Mouse (Mus musculus) heart, embryonic 10.5 days (tissue): ENCODE measurements around the gene Nat10. TPM values are rescaled to one million over a fixed set of nuclear protein-coding genes. Genes with fewer than 3 reads are reported as not detected.

Experiments used
- DNase-seq: peaks from one replicate; pipeline ENCODE4 v3.0.0-alpha.2; 2017; ENCODE audit warnings: low spot score
- H3K27ac ChIP-seq: fragments of 300-500 bp; sonication (generic); 2 replicates; pipeline ENCODE4 v1.5.1; 2016; ENCODE audit warnings: mild to moderate bottlenecking
- H3K27me3 ChIP-seq: fragments of 300-500 bp; sonication (generic); 2 replicates; pipeline ENCODE4 v1.6.1; 2016; ENCODE audit warnings: mild to moderate bottlenecking; ENCODE audit not compliant: poor library complexity, insufficient read depth, severe bottlenecking
- H3K36me3 ChIP-seq: fragments of 300-500 bp; sonication (generic); 2 replicates; pipeline ENCODE4 v1.6.1; 2016; ENCODE audit warnings: mild to moderate bottlenecking, moderate library complexity
- H3K4me1 ChIP-seq: fragments of 300-500 bp; sonication (generic); 2 replicates; pipeline ENCODE4 v1.6.1; 2016; ENCODE audit warnings: mild to moderate bottlenecking
- H3K4me3 ChIP-seq: fragments of 300-500 bp; sonication (generic); 2 replicates; pipeline ENCODE4 v1.5.1; 2016; ENCODE audit warnings: mild to moderate bottlenecking, moderate library complexity
- H3K9me3 ChIP-seq: fragments of 300-500 bp; sonication (generic); 2 replicates; pipeline ENCODE4 v1.6.1; 2016; ENCODE audit warnings: mild to moderate bottlenecking, moderate library complexity
- WGBS: fragments of 180-500 bp; shearing (Covaris S2); methylation state at CpG from one replicate; pipeline ENCODE4 v1.1.7; 2016; 5-methylcytosine and 5-hydroxymethylcytosine counted together
- polyA plus RNA-seq: library from polyadenylated mRNA; unstranded; fragments of >200 nt; fragmentation: Nextera tagmentation; extraction: Ambion mirVana; gene quantifications from 2 replicates; pipeline ENCODE4 v1.2.1, GENCODE M21; 2016

Nat10 gene
- polyA plus RNA-seq, 1 experiment from 2014 or later, result 32.2 TPM

GRCm38 (mm10) chr2:103682927-103683442 is 78.1 kb downstream of the Nat10 start:
- Histone ChIP-seq H3K36me3 (peaks cover 32% of the 10 kb centered on the region), H3K4me3 (no peak overlapping the region), H3K9me3 (no peaks in the 10 kb centered on the region), H3K27ac (peak overlapping the region; percentile 31), H3K4me1 (peaks cover 37% of the 10 kb centered on the region), H3K27me3 (no peaks in the 10 kb centered on the region)
- WGBS, result 88% methylated on average over 9 of the region's 9 CpGs
- no peak for DNase-seq

- no peak overlapping the region for H3K4me3 ChIP-seq
- peak overlapping the region; percentile 31 for H3K27ac ChIP-seq
- H3K27me3 ChIP-seq, result no peaks in the 10 kb centered on the region
- DNase-seq, result no peak
- WGBS, result 78% methylated on average over 9 of the region's 9 CpGs
- H3K36me3 ChIP-seq, result peaks cover 32% of the 10 kb centered on the region
- no peaks in the 10 kb centered on the region for H3K9me3 ChIP-seq
- peaks cover 43% of the 10 kb centered on the region for H3K4me1 ChIP-seq
Measured at GRCm38 (mm10) chr2:103682261-103682722, 78.8 kb downstream of the Nat10 start.

- H3K4me1 ChIP-seq, result peaks cover 45% of the 10 kb centered on the region
- no peak overlapping the region for H3K27ac ChIP-seq
- H3K4me3 ChIP-seq, result no peak overlapping the region
- no peak for DNase-seq
- no peaks in the 10 kb centered on the region for H3K27me3 ChIP-seq
- H3K9me3 ChIP-seq, result no peaks in the 10 kb centered on the region
- 89% methylated on average over 5 of the region's 5 CpGs for WGBS
- H3K36me3 ChIP-seq, result peaks cover 29% of the 10 kb centered on the region
Measured at GRCm38 (mm10) chr2:103681149-103681548, 79.9 kb downstream of the Nat10 start.

GRCm38 (mm10) chr2:103680364-103681110 is 80.5 kb downstream of the Nat10 start:
- 81% methylated on average over 9 of the region's 9 CpGs for WGBS
- Histone ChIP-seq H3K4me3 (no peak overlapping the region), H3K27me3 (no peaks in the 10 kb centered on the region), H3K27ac (no peak overlapping the region), H3K4me1 (peaks cover 45% of the 10 kb centered on the region), H3K9me3 (no peaks in the 10 kb centered on the region), H3K36me3 (peaks cover 29% of the 10 kb centered on the region)
- no peak for DNase-seq

GRCm38 (mm10) chr2:103678433-103678832 is 82.6 kb downstream of the Nat10 start:
- H3K4me3 ChIP-seq, result no peak overlapping the region
- no peaks in the 10 kb centered on the region for H3K27me3 ChIP-seq
- H3K27ac ChIP-seq, result no peak overlapping the region
- peaks cover 17% of the 10 kb centered on the region for H3K36me3 ChIP-seq
- WGBS, result 78% methylated on average over 6 of the region's 6 CpGs
- H3K9me3 ChIP-seq, result no peaks in the 10 kb centered on the region
- DNase-seq, result no peak
- peaks cover 44% of the 10 kb centered on the region for H3K4me1 ChIP-seq

- no peak overlapping the region for H3K27ac ChIP-seq
- H3K9me3 ChIP-seq, result no peaks in the 10 kb centered on the region
- peaks cover 39% of the 10 kb centered on the region for H3K4me1 ChIP-seq
Measured at GRCm38 (mm10) chr2:103677614-103678369, 83.3 kb downstream of the Nat10 start.

GRCm38 (mm10) chr2:103676808-103677207 is 84.3 kb downstream of the Nat10 start:
- no peak overlapping the region for H3K4me3 ChIP-seq

More at GRCm38 (mm10) chr2:103677614-103678369, 83.3 kb downstream of the Nat10 start:
- peaks cover 12% of the 10 kb centered on the region for H3K36me3 ChIP-seq
- no peak overlapping the region for H3K4me3 ChIP-seq
- no peak for DNase-seq
- no peaks in the 10 kb centered on the region for H3K27me3 ChIP-seq
- WGBS, result 84% methylated on average over 7 of the region's 7 CpGs

GRCm38 (mm10) chr2:103675391-103675790 is 85.7 kb downstream of the Nat10 start:
- 0 out of 2 replicates have a peak overlapping the region, but pooled peaks have one; percentile 10 for H3K27ac ChIP-seq
- DNase-seq, result no peak
- H3K9me3 ChIP-seq, result no peaks in the 10 kb centered on the region
- WGBS, result 83% methylated on average over 5 of the region's 5 CpGs
- peaks cover 34% of the 10 kb centered on the region for H3K4me1 ChIP-seq
- H3K4me3 ChIP-seq, result no peak overlapping the region
- H3K36me3 ChIP-seq, result peaks cover 10% of the 10 kb centered on the region
- no peaks in the 10 kb centered on the region for H3K27me3 ChIP-seq

More at GRCm38 (mm10) chr2:103676808-103677207, 84.3 kb downstream of the Nat10 start:
- Histone ChIP-seq H3K27ac (no peak overlapping the region), H3K4me1 (peaks cover 35% of the 10 kb centered on the region), H3K9me3 (no peaks in the 10 kb centered on the region), H3K36me3 (peaks cover 12% of the 10 kb centered on the region), H3K27me3 (no peaks in the 10 kb centered on the region)
- 73% methylated on average over 2 of the region's 2 CpGs for WGBS
- DNase-seq, result no peak

DNA sequence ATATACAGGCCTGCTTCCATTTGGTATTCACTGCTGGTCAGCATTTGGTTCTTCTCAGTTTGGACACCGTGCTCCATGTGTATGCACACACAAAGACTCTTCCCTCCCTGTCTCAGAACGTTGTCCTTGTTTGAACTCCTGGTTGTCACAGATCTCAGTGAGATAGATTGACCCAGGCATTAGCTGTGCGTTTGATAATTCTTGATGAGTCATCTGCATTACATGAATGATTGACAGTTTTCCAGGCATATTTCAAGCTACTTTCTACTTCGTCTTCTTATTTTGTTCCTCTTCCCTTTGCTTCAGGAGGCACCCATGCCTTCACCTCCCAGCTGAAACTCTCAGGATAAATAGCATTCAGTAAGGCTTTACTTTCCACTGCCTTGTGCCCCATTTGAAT is 87.5 kb downstream of the Nat10 start:
- Histone ChIP-seq H3K27me3 (no peaks in the 10 kb centered on the region), H3K4me1 (peaks cover 50% of the 10 kb centered on the region), H3K27ac (no peak overlapping the region), H3K36me3 (0 out of 2 replicates have a peak, but pooled peaks cover 2% of the 10 kb centered on the region), H3K4me3 (no peak overlapping the region), H3K9me3 (no peaks in the 10 kb centered on the region)
- 75% methylated on average over 4 of the region's 4 CpGs for WGBS
- DNase-seq, result no peak

- WGBS, result 74% methylated on average over 7 of the region's 7 CpGs
- Histone ChIP-seq H3K9me3 (no peaks in the 10 kb centered on the region), H3K27me3 (no peaks in the 10 kb centered on the region), H3K4me1 (peaks cover 52% of the 10 kb centered on the region), H3K27ac (no peak overlapping the region), H3K36me3 (no peaks in the 10 kb centered on the region), H3K4me3 (no peak overlapping the region)
- no peak for DNase-seq
Measured at GRCm38 (mm10) chr2:103672573-103673119, 88.4 kb downstream of the Nat10 start.
